Mouse (Mus musculus): ENCODE results near the gene Ctnnd2.
A peak's percentile ranks its signal among the peaks of the same experiment; 100 is the strongest.

The Ctnnd2 gene

GRCm38 (mm10) chr15:30240881-30241280, 68.5 kb downstream of the Ctnnd2 start:
- DNase-seq (ENCODE audit: low spot score in 2 of 2), result no peak

GRCm38 (mm10) chr15:30268822-30269221, 96.4 kb downstream of the Ctnnd2 start:
- no peak for DNase-seq (ENCODE audit: low spot score in 2 of 2)

GRCm38 (mm10) chr15:30271141-30271572, 98.8 kb downstream of the Ctnnd2 start:
- peak in 1 of 2 experiments; percentile 25 for DNase-seq (ENCODE audit: low spot score in 2 of 2)

- no peak for DNase-seq (ENCODE audit: low spot score in 2 of 2)
Observed at GRCm38 (mm10) chr15:30272326-30272725, 99.9 kb downstream of the Ctnnd2 start.

GRCm38 (mm10) chr15:30275721-30276120, 103.3 kb downstream of the Ctnnd2 start:
- no peak for DNase-seq (ENCODE audit: low spot score in 2 of 2)

GRCm38 (mm10) chr15:30276691-30277090, 104.3 kb downstream of the Ctnnd2 start:
- peak in 1 of 2 experiments; percentile 31 for DNase-seq (ENCODE audit: low spot score in 2 of 2)

- no peak for DNase-seq (ENCODE audit: low spot score in 2 of 2)
Observed at GRCm38 (mm10) chr15:30278610-30279009, 106.2 kb downstream of the Ctnnd2 start.

GRCm38 (mm10) chr15:30285572-30286244, 113.3 kb downstream of the Ctnnd2 start:
- peak in 1 of 2 experiments; percentile 36 for DNase-seq (ENCODE audit: low spot score in 2 of 2)

- DNase-seq (ENCODE audit: low spot score in 2 of 2), result no peak
Observed at GRCm38 (mm10) chr15:30286245-30286642, 113.9 kb downstream of the Ctnnd2 start.

- DNase-seq (ENCODE audit: low spot score in 2 of 2), result no peak
Observed at GRCm38 (mm10) chr15:30302824-30303223, 130.4 kb downstream of the Ctnnd2 start.

- DNase-seq (ENCODE audit: low spot score in 2 of 2), result peak; percentile 37 to 38
Observed at GRCm38 (mm10) chr15:30306437-30306836, 134.0 kb downstream of the Ctnnd2 start.

- DNase-seq (ENCODE audit: low spot score in 2 of 2), result no peak
Observed at GRCm38 (mm10) chr15:30322543-30322942, 150.2 kb downstream of the Ctnnd2 start.

- DNase-seq (ENCODE audit: low spot score in 2 of 2), result no peak
Observed at GRCm38 (mm10) chr15:30333336-30334310, 161.2 kb downstream of the Ctnnd2 start.

GRCm38 (mm10) chr15:30338585-30339197, 166.3 kb downstream of the Ctnnd2 start:
- DNase-seq (ENCODE audit: low spot score in 2 of 2), result no peak

GRCm38 (mm10) chr15:30345754-30346153, 173.4 kb downstream of the Ctnnd2 start:
- DNase-seq (ENCODE audit: low spot score in 2 of 2), result no peak

- DNase-seq (ENCODE audit: low spot score in 2 of 2), result no peak
Observed at GRCm38 (mm10) chr15:30364491-30364890, 192.1 kb downstream of the Ctnnd2 start.

- DNase-seq (ENCODE audit: low spot score in 2 of 2), result no peak
Observed at GRCm38 (mm10) chr15:30369997-30370396, 197.6 kb downstream of the Ctnnd2 start.

- no peak for DNase-seq (ENCODE audit: low spot score in 2 of 2)
Observed at GRCm38 (mm10) chr15:30371151-30371550, 198.8 kb downstream of the Ctnnd2 start.

GRCm38 (mm10) chr15:30373654-30374215, 201.3 kb downstream of the Ctnnd2 start:
- DNase-seq (ENCODE audit: low spot score in 2 of 2), result no peak

- DNase-seq (ENCODE audit: low spot score in 2 of 2), result no peak
Observed at GRCm38 (mm10) chr15:30374907-30375306, 202.5 kb downstream of the Ctnnd2 start.

GRCm38 (mm10) chr15:30383075-30383842, 210.9 kb downstream of the Ctnnd2 start:
- no peak for DNase-seq (ENCODE audit: low spot score in 2 of 2)

Data from left cerebral cortex, adult 9 months (tissue).